Mouse (Mus musculus): ENCODE results near the gene Acmsd. TPM values are rescaled to one million over a fixed set of nuclear protein-coding genes. Genes with fewer than 3 reads are reported as not detected.

Gene Acmsd
- polyA plus RNA-seq (2014; fragmentation: Nextera tagmentation; extraction: Ambion mirVana) = 0.11 and 0.16 TPM in 2 replicates

DNA sequence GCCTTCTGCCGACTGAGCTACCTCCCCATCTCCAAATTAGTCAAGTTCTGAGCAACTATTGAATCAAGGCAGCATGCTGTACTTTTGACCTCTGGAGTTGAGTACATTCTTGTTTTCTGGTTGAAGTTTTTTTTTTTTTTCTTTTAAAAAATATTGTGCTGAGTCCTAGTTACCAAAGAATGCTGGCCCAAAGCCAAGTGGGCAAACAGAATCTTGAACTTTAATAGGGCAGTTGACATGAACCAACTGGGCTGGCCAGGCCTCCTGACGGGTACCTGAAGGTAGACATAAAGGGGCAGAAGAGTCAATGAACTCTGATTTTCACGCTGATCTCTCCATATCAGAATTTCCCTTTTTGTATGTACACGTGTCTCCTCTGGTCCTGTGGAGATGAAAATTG lies at the start of gene Acmsd:
Gene Acmsd, plus strand, starts transcription at position 318 of the 400 bp plus-strand sequence.
- no peak for ATAC-seq (ENCODE audit: insufficient number of reproducible peaks, insufficient read depth, low FRiP score, low read depth)
- H3K36me3 ChIP-seq (ENCODE audit: control insufficient read depth, insufficient read depth, low read length) = no peaks in the 10 kb centered on the region
- H3K4me1 ChIP-seq (ENCODE audit: control insufficient read depth, insufficient read depth, low read length) = no peaks in the 10 kb centered on the region
- H3K4me2 ChIP-seq (replicated peaks; ENCODE audit: low read depth, low read length) = no peak within 1 kb of the TSS
- 76% methylated on average over 4 of the region's 4 CpGs for WGBS
- H3K4me3 ChIP-seq (ENCODE audit: low read depth, low read length) = no peak within 1 kb of the TSS
- no peaks in the 10 kb centered on the region for H3K9me3 ChIP-seq (ENCODE audit: control insufficient read depth, low read depth, low read length)
- H3K9ac ChIP-seq (replicated peaks; ENCODE audit: low read depth, low read length) = no peak within 1 kb of the TSS
- H3K27me3 ChIP-seq (ENCODE audit: control insufficient read depth, insufficient read depth, low read length) = no peaks in the 10 kb centered on the region
- no peak within 1 kb of the TSS for H3K27ac ChIP-seq (ENCODE audit: low read length)

DNA sequence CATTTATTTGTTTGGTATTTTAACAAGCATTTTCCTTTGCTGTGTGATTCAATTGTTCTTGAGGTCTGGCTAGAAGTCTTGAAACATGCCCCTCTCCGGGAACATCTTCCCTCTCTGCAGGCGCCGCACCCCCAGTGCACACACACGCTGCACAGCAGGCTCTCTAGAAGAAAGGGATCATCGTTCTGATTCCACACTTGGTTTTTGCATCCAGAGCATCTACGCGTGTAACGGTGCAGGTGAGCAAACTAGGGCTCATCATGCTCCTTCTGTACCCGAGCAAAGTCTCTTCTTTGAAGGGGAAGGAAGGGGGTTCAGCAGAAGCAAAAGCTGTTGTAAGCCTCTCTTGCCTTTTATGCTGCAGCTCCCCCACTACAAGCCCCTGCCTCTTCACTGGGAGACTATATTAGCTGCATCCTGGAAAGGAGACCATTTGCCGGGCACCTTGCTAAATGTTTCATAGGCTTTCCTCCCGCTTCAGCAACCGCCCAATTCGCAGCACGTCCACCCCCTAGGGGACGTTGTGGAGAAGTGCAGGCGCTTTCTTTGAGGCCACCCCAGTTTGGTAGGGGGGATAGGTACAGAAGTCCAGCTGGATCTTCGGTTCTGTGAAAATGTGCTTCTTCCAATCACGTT lies 49.6 kb upstream of the Acmsd start, which contains the start of gene Tmem163:
Gene Tmem163, minus strand, starts transcription at position 51 of the 636 bp plus-strand sequence.
- 23% methylated on average over 18 of the region's 18 CpGs for WGBS
- H3K4me3 ChIP-seq (ENCODE audit: low read depth, low read length) = no peak within 1 kb of the TSS
- H3K9ac ChIP-seq (replicated peaks; ENCODE audit: low read depth, low read length) = no peak within 1 kb of the TSS
- peaks cover 9% of the 10 kb centered on the region; the same call in 1 of the 2 replicates for H3K4me1 ChIP-seq (ENCODE audit: control insufficient read depth, insufficient read depth, low read length)
- H3K27me3 ChIP-seq (ENCODE audit: control insufficient read depth, insufficient read depth, low read length) = peaks cover 28% of the 10 kb centered on the region
- H3K27ac ChIP-seq (ENCODE audit: low read length) = no peak within 1 kb of the TSS
- H3K9me3 ChIP-seq (ENCODE audit: control insufficient read depth, low read depth, low read length) = no peaks in the 10 kb centered on the region
- no peak within 1 kb of the TSS for H3K4me2 ChIP-seq (replicated peaks; ENCODE audit: low read depth, low read length)
- no peaks in the 10 kb centered on the region for H3K36me3 ChIP-seq (ENCODE audit: control insufficient read depth, insufficient read depth, low read length)
- no peak for ATAC-seq (ENCODE audit: insufficient number of reproducible peaks, insufficient read depth, low FRiP score, low read depth)

DNA sequence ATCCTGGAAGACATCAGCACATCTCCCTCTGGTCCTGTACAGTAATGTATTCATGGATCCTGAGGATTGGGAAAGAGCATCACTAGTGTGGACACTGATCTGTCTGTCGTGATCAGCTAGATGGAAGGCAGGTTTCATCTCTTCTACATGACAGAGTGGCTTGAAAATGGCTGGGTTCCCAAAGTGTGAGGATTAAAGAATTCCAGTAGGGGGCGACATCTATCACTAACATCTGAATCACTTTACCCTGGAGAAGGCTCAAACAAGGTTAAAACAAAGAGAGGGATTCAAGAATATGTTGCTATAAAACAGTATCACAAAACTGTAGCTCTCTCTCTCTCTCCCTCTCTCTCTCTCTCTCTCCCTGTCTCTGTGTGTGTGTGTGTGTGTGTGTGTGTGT lies 32.7 kb upstream of the Acmsd start:
- Histone ChIP-seq H3K4me1 (ENCODE audit: control insufficient read depth, insufficient read depth, low read length) (no peaks in the 10 kb centered on the region), H3K4me3 (ENCODE audit: low read depth, low read length) (no peak overlapping the region), H3K4me2 (replicated peaks; ENCODE audit: low read depth, low read length) (no peak overlapping the region), H3K27ac (ENCODE audit: low read length) (no peak overlapping the region), H3K9me3 (ENCODE audit: control insufficient read depth, low read depth, low read length) (no peaks in the 10 kb centered on the region), H3K27me3 (ENCODE audit: control insufficient read depth, insufficient read depth, low read length) (no peaks in the 10 kb centered on the region), H3K9ac (replicated peaks; ENCODE audit: low read depth, low read length) (no peak overlapping the region), H3K36me3 (ENCODE audit: control insufficient read depth, insufficient read depth, low read length) (no peaks in the 10 kb centered on the region)
- no peak for ATAC-seq (ENCODE audit: insufficient number of reproducible peaks, insufficient read depth, low FRiP score, low read depth)
- WGBS = 25% methylated on average over 2 of the region's 2 CpGs

DNA sequence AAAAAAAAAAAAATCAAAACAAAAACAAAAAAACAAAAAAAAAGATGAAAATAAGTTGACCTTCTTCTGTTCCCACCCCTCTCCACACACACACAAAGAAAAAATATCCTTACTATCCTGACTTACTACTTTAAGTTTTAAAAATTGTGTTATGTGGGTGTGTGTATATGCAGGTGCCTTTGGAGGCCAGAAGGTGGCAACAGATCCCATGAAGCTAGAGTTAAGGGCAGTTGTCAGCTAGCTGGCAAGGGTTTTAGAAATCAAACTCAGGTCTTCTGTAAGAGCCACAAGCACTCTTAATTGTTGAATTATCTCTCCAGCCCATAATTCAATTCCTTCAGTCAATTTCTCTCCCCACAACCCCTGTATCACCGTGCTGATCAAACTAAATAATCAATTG lies 27.0 kb upstream of the Acmsd start:
- H3K36me3 ChIP-seq (ENCODE audit: control insufficient read depth, insufficient read depth, low read length) = no peaks in the 10 kb centered on the region
- no peak overlapping the region for H3K4me3 ChIP-seq (ENCODE audit: low read depth, low read length)
- H3K4me2 ChIP-seq (replicated peaks; ENCODE audit: low read depth, low read length) = no peak overlapping the region
- H3K9me3 ChIP-seq (ENCODE audit: control insufficient read depth, low read depth, low read length) = no peaks in the 10 kb centered on the region
- H3K27me3 ChIP-seq (ENCODE audit: control insufficient read depth, insufficient read depth, low read length) = no peaks in the 10 kb centered on the region
- no peak overlapping the region for H3K27ac ChIP-seq (ENCODE audit: low read length)
- H3K4me1 ChIP-seq (ENCODE audit: control insufficient read depth, insufficient read depth, low read length) = no peaks in the 10 kb centered on the region
- no peak for ATAC-seq (ENCODE audit: insufficient number of reproducible peaks, insufficient read depth, low FRiP score, low read depth)
- H3K9ac ChIP-seq (replicated peaks; ENCODE audit: low read depth, low read length) = no peak overlapping the region
- WGBS = 78% methylated on average over 1 of the region's 1 CpGs

DNA sequence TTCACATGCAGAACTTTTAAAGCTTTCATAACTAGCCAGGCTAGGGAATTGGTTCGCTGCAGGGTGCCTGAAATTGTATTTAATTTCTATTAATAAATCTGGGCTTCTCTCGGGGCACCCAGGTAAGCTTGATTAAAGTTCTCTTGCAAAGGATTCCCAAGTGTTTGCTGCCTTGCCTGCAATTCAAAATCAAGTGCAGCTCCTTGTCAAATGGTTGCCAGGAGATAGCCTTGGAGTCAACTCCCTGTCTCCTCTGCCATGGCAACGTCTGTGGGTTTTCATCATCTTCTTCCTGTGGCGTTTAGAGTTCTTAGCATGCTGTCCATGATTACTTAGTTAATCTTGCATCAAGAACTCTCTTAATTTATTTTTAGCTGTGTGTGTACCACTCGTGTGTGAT lies 22.9 kb upstream of the Acmsd start:
- H3K36me3 ChIP-seq (ENCODE audit: control insufficient read depth, insufficient read depth, low read length) = no peaks in the 10 kb centered on the region
- no peaks in the 10 kb centered on the region for H3K9me3 ChIP-seq (ENCODE audit: control insufficient read depth, low read depth, low read length)
- no peak overlapping the region for H3K4me2 ChIP-seq (replicated peaks; ENCODE audit: low read depth, low read length)
- 71% methylated on average over 5 of the region's 5 CpGs for WGBS
- H3K27me3 ChIP-seq (ENCODE audit: control insufficient read depth, insufficient read depth, low read length) = no peaks in the 10 kb centered on the region
- no peak overlapping the region for H3K4me3 ChIP-seq (ENCODE audit: low read depth, low read length)
- H3K4me1 ChIP-seq (ENCODE audit: control insufficient read depth, insufficient read depth, low read length) = no peaks in the 10 kb centered on the region
- H3K9ac ChIP-seq (replicated peaks; ENCODE audit: low read depth, low read length) = no peak overlapping the region
- ATAC-seq (ENCODE audit: insufficient number of reproducible peaks, insufficient read depth, low FRiP score, low read depth) = no peak
- H3K27ac ChIP-seq (ENCODE audit: low read length) = no peak overlapping the region

- 83% methylated on average over 8 of the region's 8 CpGs for WGBS
- no peak overlapping the region for H3K27ac ChIP-seq (ENCODE audit: low read length)
- no peaks in the 10 kb centered on the region for H3K27me3 ChIP-seq (ENCODE audit: control insufficient read depth, insufficient read depth, low read length)
- H3K4me3 ChIP-seq (ENCODE audit: low read depth, low read length) = no peak overlapping the region
- H3K9me3 ChIP-seq (ENCODE audit: control insufficient read depth, low read depth, low read length) = no peaks in the 10 kb centered on the region
- H3K4me2 ChIP-seq (replicated peaks; ENCODE audit: low read depth, low read length) = no peak overlapping the region
- H3K9ac ChIP-seq (replicated peaks; ENCODE audit: low read depth, low read length) = no peak overlapping the region
- ATAC-seq (ENCODE audit: insufficient number of reproducible peaks, insufficient read depth, low FRiP score, low read depth) = no peak
- H3K4me1 ChIP-seq (ENCODE audit: control insufficient read depth, insufficient read depth, low read length) = no peaks in the 10 kb centered on the region
- H3K36me3 ChIP-seq (ENCODE audit: control insufficient read depth, insufficient read depth, low read length) = no peaks in the 10 kb centered on the region
Measured at GRCm38 (mm10) chr1:127716441-127716840, 12.8 kb upstream of the Acmsd start.

DNA sequence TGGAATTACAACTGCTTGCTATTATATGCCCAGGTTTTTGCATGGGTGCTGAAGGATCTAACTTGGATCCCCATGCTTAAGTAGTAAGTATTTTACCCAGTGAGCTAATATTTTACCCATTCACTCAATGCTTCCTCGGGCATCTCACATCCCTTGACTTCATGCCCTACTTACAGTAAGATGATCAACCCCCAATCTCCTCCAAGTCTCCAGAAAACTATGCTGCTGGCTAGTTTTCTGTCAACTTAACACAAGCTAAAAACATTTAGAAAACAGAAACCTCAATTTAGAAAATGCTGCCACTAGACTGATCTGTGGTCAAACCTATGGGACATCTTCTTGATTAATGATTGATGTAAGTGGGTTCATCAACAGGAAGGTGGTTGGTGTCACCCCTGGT lies 10.9 kb upstream of the Acmsd start:
- no peaks in the 10 kb centered on the region for H3K36me3 ChIP-seq (ENCODE audit: control insufficient read depth, insufficient read depth, low read length)
- 89% methylated on average over 1 of the region's 1 CpGs for WGBS
- no peak overlapping the region for H3K4me3 ChIP-seq (ENCODE audit: low read depth, low read length)
- H3K27ac ChIP-seq (ENCODE audit: low read length) = no peak overlapping the region
- no peaks in the 10 kb centered on the region for H3K27me3 ChIP-seq (ENCODE audit: control insufficient read depth, insufficient read depth, low read length)
- no peak for ATAC-seq (ENCODE audit: insufficient number of reproducible peaks, insufficient read depth, low FRiP score, low read depth)
- no peak overlapping the region for H3K9ac ChIP-seq (replicated peaks; ENCODE audit: low read depth, low read length)
- H3K4me2 ChIP-seq (replicated peaks; ENCODE audit: low read depth, low read length) = no peak overlapping the region
- no peaks in the 10 kb centered on the region for H3K4me1 ChIP-seq (ENCODE audit: control insufficient read depth, insufficient read depth, low read length)
- H3K9me3 ChIP-seq (ENCODE audit: control insufficient read depth, low read depth, low read length) = no peaks in the 10 kb centered on the region

GRCm38 (mm10) chr1:127723596-127723995 lies 5.6 kb upstream of the Acmsd start:
- 24% methylated on average over 2 of the region's 2 CpGs for WGBS
- Histone ChIP-seq H3K9ac (replicated peaks; ENCODE audit: low read depth, low read length) (no peak overlapping the region), H3K36me3 (ENCODE audit: control insufficient read depth, insufficient read depth, low read length) (no peaks in the 10 kb centered on the region), H3K9me3 (ENCODE audit: control insufficient read depth, low read depth, low read length) (no peaks in the 10 kb centered on the region), H3K4me1 (ENCODE audit: control insufficient read depth, insufficient read depth, low read length) (no peaks in the 10 kb centered on the region), H3K4me2 (replicated peaks; ENCODE audit: low read depth, low read length) (no peak overlapping the region), H3K27me3 (ENCODE audit: control insufficient read depth, insufficient read depth, low read length) (no peaks in the 10 kb centered on the region), H3K27ac (ENCODE audit: low read length) (no peak overlapping the region), H3K4me3 (ENCODE audit: low read depth, low read length) (no peak overlapping the region)
- ATAC-seq (ENCODE audit: insufficient number of reproducible peaks, insufficient read depth, low FRiP score, low read depth) = no peak

GRCm38 (mm10) chr1:127731086-127731485 lies 1.9 kb downstream of the Acmsd start:
- no peak overlapping the region for H3K27ac ChIP-seq (ENCODE audit: low read length)
- 45% methylated on average over 3 of the region's 3 CpGs for WGBS
- no peak for ATAC-seq (ENCODE audit: insufficient number of reproducible peaks, insufficient read depth, low FRiP score, low read depth)

More at GRCm38 (mm10) chr1:127731086-127731485, 1.9 kb downstream of the Acmsd start:
- H3K4me1 ChIP-seq (ENCODE audit: control insufficient read depth, insufficient read depth, low read length) = no peaks in the 10 kb centered on the region
- H3K36me3 ChIP-seq (ENCODE audit: control insufficient read depth, insufficient read depth, low read length) = no peaks in the 10 kb centered on the region
- no peaks in the 10 kb centered on the region for H3K9me3 ChIP-seq (ENCODE audit: control insufficient read depth, low read depth, low read length)
- H3K27me3 ChIP-seq (ENCODE audit: control insufficient read depth, insufficient read depth, low read length) = no peaks in the 10 kb centered on the region
- no peak overlapping the region for H3K4me2 ChIP-seq (replicated peaks; ENCODE audit: low read depth, low read length)
- H3K9ac ChIP-seq (replicated peaks; ENCODE audit: low read depth, low read length) = no peak overlapping the region
- H3K4me3 ChIP-seq (ENCODE audit: low read depth, low read length) = no peak overlapping the region

All from stomach, embryonic 14.5 days (tissue).